Mouse (Mus musculus) liver, embryonic 13.5 days (tissue): ENCODE results near the gene Fyb2. TPM values are rescaled to one million over a fixed set of nuclear protein-coding genes. Genes with fewer than 3 reads are reported as not detected.
"Not testable (repeated sequence)": the region's sequence is repeated elsewhere in the genome, so short reads cannot be mapped to it uniquely, and the experiment has no call there.

ENCODE experiments used
- ATAC-seq: fragments of 200-750 bp; cut with Nextera tagmentation; 2 replicates; pipeline ENCODE4 v1.8.0; 2017; ENCODE audit warnings: low read depth, mild to moderate bottlenecking, moderate number of reproducible peaks, moderate library complexity
- DNase-seq: peaks from one replicate; pipeline ENCODE4 v3.0.0; 2022
- H3K27ac ChIP-seq: fragments of 300-500 bp; sonication (generic); 2 replicates; pipeline ENCODE4 v1.5.1; 2015; ENCODE audit warnings: moderate library complexity, mild to moderate bottlenecking, inconsistent platforms
- H3K27me3 ChIP-seq: fragments of 300-500 bp; sonication (generic); 2 replicates; pipeline ENCODE4 v1.6.1; 2015; ENCODE audit warnings: mild to moderate bottlenecking, inconsistent platforms
- H3K36me3 ChIP-seq: fragments of 300-500 bp; sonication (generic); 2 replicates; pipeline ENCODE4 v1.6.1; 2015; ENCODE audit warnings: mild to moderate bottlenecking, inconsistent platforms
- H3K4me1 ChIP-seq: fragments of 300-500 bp; sonication (generic); replicated peaks from 2 replicates; pipeline ENCODE4 v1.6.1; 2015; ENCODE audit warnings: inconsistent platforms
- H3K4me2 ChIP-seq: fragments of 300-500 bp; sonication (generic); 2 replicates; pipeline ENCODE4 v1.6.1; 2015; ENCODE audit warnings: inconsistent platforms, mild to moderate bottlenecking, moderate library complexity
- H3K4me3 ChIP-seq: fragments of 300-500 bp; sonication (generic); replicated peaks from 2 replicates; pipeline ENCODE4 v1.5.1; 2015; ENCODE audit warnings: mild to moderate bottlenecking, inconsistent platforms
- H3K9ac ChIP-seq: fragments of 300-500 bp; sonication (generic); 2 replicates; pipeline ENCODE4 v1.6.1; 2015; ENCODE audit warnings: mild to moderate bottlenecking, inconsistent platforms
- H3K9me3 ChIP-seq: fragments of 300-500 bp; sonication (generic); replicated peaks from 2 replicates; pipeline ENCODE4 v1.6.1; 2016; ENCODE audit warnings: inconsistent platforms
- WGBS: fragments of 180-500 bp; shearing (Covaris S2); methylation state at CpG from one replicate; pipeline ENCODE4 v1.1.7; 2015; ENCODE audit not compliant: insufficient replicate concordance; 5-methylcytosine and 5-hydroxymethylcytosine counted together
- polyA plus RNA-seq: library from polyadenylated mRNA; unstranded; fragments of >200 nt; fragmentation: Nextera tagmentation; extraction: Ambion mirVana; gene quantifications from 2 replicates; pipeline ENCODE4 v1.2.1, GENCODE M21; 2015

Gene Fyb2
- polyA plus RNA-seq, 1 experiment from 2014 or later = 0.07 TPM

GRCm38 (mm10) chr4:104988709-104989108 lies 75.5 kb downstream of the Fyb2 start:
- no peak for DNase-seq
- no peaks in the 10 kb centered on the region for H3K4me1 ChIP-seq
- H3K27me3 ChIP-seq = no peaks in the 10 kb centered on the region
- H3K36me3 ChIP-seq = no peaks in the 10 kb centered on the region
- no peak overlapping the region for H3K27ac ChIP-seq
- WGBS = 59% methylated on average over 7 of the region's 7 CpGs
- H3K4me3 ChIP-seq = no peak overlapping the region
- no peak overlapping the region for H3K4me2 ChIP-seq
- no peak for ATAC-seq
- no peaks in the 10 kb centered on the region for H3K9me3 ChIP-seq
- no peak overlapping the region for H3K9ac ChIP-seq

- ATAC-seq = no peak
- WGBS = 65% methylated on average over 6 of the region's 6 CpGs
- no peak for DNase-seq
Observed at GRCm38 (mm10) chr4:104990016-104990415, 76.8 kb downstream of the Fyb2 start.

GRCm38 (mm10) chr4:104990686-104991085 lies 77.4 kb downstream of the Fyb2 start:
- Histone ChIP-seq H3K4me1 (no peaks in the 10 kb centered on the region), H3K4me3 (no peak overlapping the region), H3K36me3 (no peaks in the 10 kb centered on the region), H3K4me2 (no peak overlapping the region), H3K9me3 (no peaks in the 10 kb centered on the region), H3K27me3 (no peaks in the 10 kb centered on the region), H3K9ac (no peak overlapping the region), H3K27ac (no peak overlapping the region)
- DNase-seq (no peak), ATAC-seq (no peak)
- whole genome bisulfite sequencing = 46% methylated on average over 3 of the region's 3 CpGs

More at GRCm38 (mm10) chr4:104990016-104990415, 76.8 kb downstream of the Fyb2 start:
- Histone ChIP-seq H3K27ac (no peak overlapping the region), H3K9me3 (no peaks in the 10 kb centered on the region), H3K36me3 (no peaks in the 10 kb centered on the region), H3K4me1 (no peaks in the 10 kb centered on the region), H3K4me2 (no peak overlapping the region), H3K9ac (no peak overlapping the region), H3K27me3 (no peaks in the 10 kb centered on the region), H3K4me3 (no peak overlapping the region)

DNA sequence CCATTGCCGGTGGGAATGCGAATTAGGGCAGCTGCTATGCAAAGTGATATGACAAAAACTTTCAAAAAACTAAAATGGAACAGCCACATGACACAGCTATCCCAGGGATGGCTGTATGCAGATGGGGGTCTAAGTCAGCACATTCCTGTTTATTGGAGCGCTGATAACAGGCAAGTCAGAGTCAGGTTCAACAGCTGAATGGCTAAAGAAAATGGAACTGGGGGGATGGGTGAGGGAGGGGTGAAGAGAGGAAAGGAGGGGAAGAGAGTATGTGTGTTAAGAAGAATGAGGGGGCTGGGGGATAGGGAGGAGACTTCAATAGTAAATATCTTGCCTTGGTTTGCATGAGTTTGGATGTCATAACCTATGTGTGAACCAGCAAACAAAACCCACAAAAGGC lies 79.0 kb downstream of the Fyb2 start:
- no peak overlapping the region for H3K27ac ChIP-seq
- no peaks in the 10 kb centered on the region for H3K4me1 ChIP-seq
- H3K36me3 ChIP-seq = no peaks in the 10 kb centered on the region
- no peak overlapping the region for H3K9ac ChIP-seq
- no peak overlapping the region for H3K4me3 ChIP-seq
- ATAC-seq (no peak), DNase-seq (no peak)
- H3K9me3 ChIP-seq = no peaks in the 10 kb centered on the region
- 76% methylated on average over 3 of the region's 3 CpGs for WGBS
- no peak overlapping the region for H3K4me2 ChIP-seq
- H3K27me3 ChIP-seq = no peaks in the 10 kb centered on the region

DNA sequence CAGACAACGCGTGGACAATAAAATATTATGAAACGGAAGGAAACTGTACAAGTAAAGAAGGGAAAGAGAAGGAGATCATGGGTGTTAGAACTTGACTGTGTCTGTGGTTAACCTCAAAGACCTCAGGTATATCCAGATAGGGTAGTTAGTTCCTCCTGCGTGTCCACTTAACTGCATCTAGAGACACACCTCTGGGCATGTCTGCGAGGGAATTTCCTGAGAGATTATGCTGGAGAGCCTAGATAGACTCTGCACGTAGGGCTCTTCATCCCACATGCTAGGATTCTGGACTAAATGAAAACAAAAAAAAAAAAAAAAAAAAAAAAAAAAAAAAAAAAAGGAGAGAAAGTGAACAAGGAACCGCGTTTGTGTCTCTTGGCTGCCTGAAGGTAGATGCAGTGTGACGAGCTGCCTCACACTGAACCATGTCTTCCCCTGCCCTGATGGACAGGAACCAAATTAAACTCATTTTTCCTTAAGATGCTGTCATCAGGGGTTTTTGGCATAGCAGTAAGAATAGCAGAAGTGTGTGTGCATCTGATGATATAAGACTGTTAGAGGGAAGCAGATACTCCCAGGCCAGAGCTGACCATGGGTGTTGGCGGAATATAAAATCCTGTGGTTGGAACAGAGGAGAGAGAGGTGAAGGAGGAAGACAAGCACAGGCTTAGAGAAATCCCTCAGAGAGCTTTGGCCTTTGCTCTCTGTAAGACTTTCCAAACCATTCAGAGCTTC lies 80.1 kb downstream of the Fyb2 start:
- Histone ChIP-seq H3K4me3 (no peak overlapping the region), H3K9ac (no peak overlapping the region), H3K9me3 (no peaks in the 10 kb centered on the region), H3K4me2 (no peak overlapping the region), H3K36me3 (no peaks in the 10 kb centered on the region), H3K27ac (no peak overlapping the region), H3K27me3 (no peaks in the 10 kb centered on the region), H3K4me1 (no peaks in the 10 kb centered on the region)
- no peak for ATAC-seq
- 15% methylated on average over 10 of the region's 10 CpGs for WGBS
- no peak for DNase-seq

GRCm38 (mm10) chr4:104999702-105000101 lies 86.4 kb downstream of the Fyb2 start:
- Histone ChIP-seq H3K27me3 (no peaks in the 10 kb centered on the region), H3K9me3 (no peaks in the 10 kb centered on the region), H3K27ac (no peak overlapping the region), H3K4me1 (no peaks in the 10 kb centered on the region), H3K4me3 (no peak overlapping the region), H3K4me2 (no peak overlapping the region), H3K9ac (no peak overlapping the region), H3K36me3 (no peaks in the 10 kb centered on the region)
- DNase-seq = no peak
- 47% methylated on average over 5 of the region's 5 CpGs for WGBS
- no peak for ATAC-seq

GRCm38 (mm10) chr4:105001736-105002135 lies 88.5 kb downstream of the Fyb2 start:
- H3K4me1 ChIP-seq = no peaks in the 10 kb centered on the region
- DNase-seq (no peak), ATAC-seq (no peak)
- H3K9ac ChIP-seq = no peak overlapping the region
- WGBS = 66% methylated on average over 1 of the region's 1 CpGs
- no peaks in the 10 kb centered on the region for H3K9me3 ChIP-seq
- no peak overlapping the region for H3K4me2 ChIP-seq
- H3K27ac ChIP-seq = no peak overlapping the region
- no peaks in the 10 kb centered on the region for H3K27me3 ChIP-seq
- H3K36me3 ChIP-seq = no peaks in the 10 kb centered on the region
- no peak overlapping the region for H3K4me3 ChIP-seq

GRCm38 (mm10) chr4:105004135-105004534 lies 90.9 kb downstream of the Fyb2 start:
- no peaks in the 10 kb centered on the region for H3K27me3 ChIP-seq
- H3K9ac ChIP-seq = no peak overlapping the region
- WGBS = 42% methylated on average over 8 of the region's 8 CpGs

DNA sequence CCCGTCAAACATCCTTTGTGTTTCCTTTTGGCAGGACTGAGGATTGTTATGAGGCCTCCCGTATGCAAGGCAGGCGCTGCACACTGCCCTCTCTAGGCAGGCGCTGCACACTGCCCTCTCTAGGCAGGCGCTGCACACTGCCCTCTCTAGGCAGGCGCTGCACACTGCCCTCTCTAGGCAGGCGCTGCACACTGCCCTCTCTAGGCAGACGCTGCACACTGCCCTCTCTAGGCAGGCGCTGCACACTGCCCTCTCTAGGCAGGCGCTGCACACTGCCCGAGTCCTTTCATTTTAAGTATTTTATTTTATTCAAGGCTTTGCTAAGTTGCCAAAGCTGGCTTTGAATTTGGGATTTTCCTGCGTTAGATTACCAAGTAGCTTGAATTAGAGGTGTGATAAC lies 91.4 kb downstream of the Fyb2 start:
- not testable (repeated sequence) for H3K4me1 ChIP-seq, H3K9ac ChIP-seq, H3K36me3 ChIP-seq, H3K4me2 ChIP-seq, H3K27me3 ChIP-seq, H3K27ac ChIP-seq, H3K9me3 ChIP-seq, DNase-seq, ATAC-seq, H3K4me3 ChIP-seq
- 79% methylated on average over 12 of the region's 12 CpGs for WGBS

More at GRCm38 (mm10) chr4:105004135-105004534, 90.9 kb downstream of the Fyb2 start:
- no peak overlapping the region for H3K4me2 ChIP-seq
- H3K27ac ChIP-seq = no peak overlapping the region
- H3K9me3 ChIP-seq = no peaks in the 10 kb centered on the region
- ATAC-seq (no peak), DNase-seq (no peak)
- no peaks in the 10 kb centered on the region for H3K4me1 ChIP-seq
- H3K36me3 ChIP-seq = no peaks in the 10 kb centered on the region
- no peak overlapping the region for H3K4me3 ChIP-seq

DNA sequence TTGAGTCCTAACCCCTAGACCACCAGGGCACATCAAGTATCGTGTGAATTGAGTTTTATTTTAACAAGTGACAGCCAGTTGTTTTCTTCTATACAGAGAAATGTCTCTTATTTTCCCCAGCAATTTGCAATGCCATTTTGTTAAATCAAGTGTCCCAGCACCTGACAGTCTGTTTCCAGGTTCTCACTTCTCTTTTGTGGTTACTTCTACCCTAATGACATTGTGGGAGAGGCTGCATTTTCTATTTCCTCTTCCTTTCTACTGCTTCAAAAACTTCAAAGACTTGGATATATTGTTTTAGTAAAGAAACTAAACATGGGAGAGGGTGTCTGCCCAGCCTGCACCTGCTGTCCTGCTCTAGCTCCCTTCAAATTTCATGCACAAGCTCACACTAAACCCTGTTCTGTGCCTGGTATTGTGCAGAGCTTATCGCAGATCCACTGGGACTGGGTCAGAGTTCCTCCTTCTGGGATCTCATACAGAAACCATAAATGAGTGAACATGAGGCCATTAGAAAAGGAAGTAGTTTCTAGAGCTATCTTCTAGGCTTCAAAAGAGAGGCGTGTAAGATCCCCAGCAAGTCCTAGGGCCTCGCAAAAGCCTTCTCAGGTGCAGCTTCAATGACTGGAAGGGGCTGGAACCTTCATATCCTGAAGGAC lies 94.2 kb downstream of the Fyb2 start:
- no peak for DNase-seq
- Histone ChIP-seq H3K36me3 (no peaks in the 10 kb centered on the region), H3K9ac (no peak overlapping the region), H3K27me3 (no peaks in the 10 kb centered on the region), H3K4me1 (no peaks in the 10 kb centered on the region), H3K27ac (no peak overlapping the region), H3K4me3 (no peak overlapping the region), H3K9me3 (no peaks in the 10 kb centered on the region), H3K4me2 (no peak overlapping the region)
- WGBS = 39% methylated on average over 4 of the region's 4 CpGs
- no peak for ATAC-seq

DNA sequence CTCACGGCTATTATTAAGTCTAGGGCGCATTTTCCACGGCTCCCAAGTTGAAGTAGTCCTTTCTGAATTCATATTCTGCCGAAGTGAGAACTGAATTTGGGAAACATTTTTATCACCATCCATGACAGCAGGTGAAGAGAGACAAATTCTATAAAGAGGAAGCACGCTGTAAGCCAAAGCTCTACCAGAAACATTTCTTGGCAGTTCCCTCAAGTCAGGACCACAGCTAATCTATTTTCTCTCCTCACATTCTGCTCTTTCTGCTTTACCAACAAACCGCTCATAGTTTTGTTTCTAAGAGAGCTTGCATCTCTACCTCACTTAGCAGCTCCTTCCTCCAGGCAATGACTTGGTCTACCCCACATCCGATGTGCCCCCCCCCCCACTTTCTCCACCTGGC lies 100.5 kb downstream of the Fyb2 start:
- no peak for ATAC-seq
- DNase-seq = no peak
- no peak overlapping the region for H3K4me3 ChIP-seq
- no peaks in the 10 kb centered on the region for H3K36me3 ChIP-seq
- H3K27ac ChIP-seq = no peak overlapping the region
- WGBS = 62% methylated on average over 7 of the region's 7 CpGs
- H3K9ac ChIP-seq = no peak overlapping the region
- H3K4me2 ChIP-seq = no peak overlapping the region
- H3K9me3 ChIP-seq = no peaks in the 10 kb centered on the region
- H3K4me1 ChIP-seq = no peaks in the 10 kb centered on the region
- no peaks in the 10 kb centered on the region for H3K27me3 ChIP-seq

DNA sequence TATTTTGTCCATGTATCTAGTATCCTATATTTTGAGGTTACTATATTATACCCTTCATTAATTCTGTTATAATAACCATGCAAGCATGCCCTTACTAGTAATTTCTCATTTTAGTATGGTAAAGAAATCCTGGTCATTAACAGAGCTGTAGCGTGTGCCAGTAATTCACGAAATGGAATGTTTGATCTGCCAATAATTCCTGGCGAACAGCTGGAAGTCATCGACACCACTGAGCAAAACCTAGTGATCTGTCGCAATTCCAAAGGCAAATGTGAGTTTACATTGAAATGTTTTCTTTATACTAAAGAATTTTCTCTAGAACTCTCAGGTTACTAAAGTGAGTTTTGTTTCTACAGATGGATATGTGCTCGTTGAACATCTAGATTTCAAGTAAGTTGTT lies 102.2 kb downstream of the Fyb2 start:
- WGBS = 66% methylated on average over 6 of the region's 6 CpGs
- H3K4me1 ChIP-seq = no peaks in the 10 kb centered on the region
- no peak for ATAC-seq

More for the DNA sequence above, 102.2 kb downstream of the Fyb2 start:
- Histone ChIP-seq H3K27me3 (no peaks in the 10 kb centered on the region), H3K36me3 (no peaks in the 10 kb centered on the region), H3K9me3 (no peaks in the 10 kb centered on the region), H3K9ac (no peak overlapping the region), H3K27ac (no peak overlapping the region), H3K4me2 (no peak overlapping the region), H3K4me3 (no peak overlapping the region)
- DNase-seq = no peak
